ENCODE assay signal across 12 mouse cellular contexts in genomic region chr17:6695712-6696111, GRCm38 (mm10). TPM values are rescaled to one million over a fixed set of nuclear protein-coding genes. Genes with fewer than 3 reads are reported as not detected.
"Had no signal": no experiment of that assay in that cellular context is flagged by ENCODE, and none has a peak within 500 bp of the region (broad histone marks: within the 10 kb centered on the region; RNA-seq: fewer than 3 reads in every experiment).

No protein-coding gene starts in this region.

RNA-seq across cellular contexts. Expression of gene Sytl3, which starts 36.8 kb away (rescaled TPM):
- total RNA-seq: midbrain, postnatal 0 days had no signal
- polyA plus RNA-seq: limb, embryonic 10.5 days; limb, embryonic 11.5 days; limb, embryonic 12.5 days; limb, embryonic 13.5 days; liver, adult 2 months; liver, embryonic 11.5 days; liver, embryonic 12.5 days; midbrain, embryonic 11.5 days; midbrain, embryonic 12.5 days; myocyte; neural tube, embryonic 11.5 days had no signal
